Mouse (Mus musculus) MEL (cell line): ENCODE data around the gene Med12l. TPM values are rescaled to one million over a fixed set of nuclear protein-coding genes. Genes with fewer than 3 reads are reported as not detected.
A peak's percentile ranks its signal among the peaks of the same experiment; 100 is the strongest.

Experiments used
- DNase-seq: peaks from one replicate; pipeline ENCODE4 v3.0.0; 2011; ENCODE audit warnings: low read depth, low spot score
- H3K27ac ChIP-seq: 2 replicates; pipeline ENCODE4 v1.5.1; 2012; ENCODE audit warnings: low read depth, mild to moderate bottlenecking, control low read depth, low read length, moderate library complexity; ENCODE audit not compliant: control insufficient read depth
- H3K27me3 ChIP-seq, 2 experiments: fragments of 150-350 bp in 1 of 2; sonication (generic) in 1 of 2; 2 replicates each; pipeline ENCODE4 v1.6.1; 2012; ENCODE audit warnings: low read length in 2 of 2, mild to moderate bottlenecking in 2 of 2, improper control_type of control experiment in 1 of 2, moderate library complexity in 1 of 2; ENCODE audit not compliant: insufficient read depth in 2 of 2, control insufficient read depth in 1 of 2
- H3K36me3 ChIP-seq, 2 experiments: 2 replicates each; pipeline ENCODE4 v1.6.1; 2012 to 2014; ENCODE audit warnings: low read length in 2 of 2, improper control_type of control experiment in 1 of 2, inconsistent platforms in 1 of 2, mild to moderate bottlenecking in 1 of 2; ENCODE audit not compliant: insufficient read depth in 2 of 2, control insufficient read depth in 1 of 2
- H3K4me1 ChIP-seq, 2 experiments: fragments of 150-350 bp in 1 of 2; sonication (generic) in 1 of 2; 2 replicates each; pipeline ENCODE4 v1.6.1; 2012; ENCODE audit warnings: low read length in 2 of 2, improper control_type of control experiment in 1 of 2, mild to moderate bottlenecking in 1 of 2; ENCODE audit not compliant: insufficient read depth in 2 of 2, control insufficient read depth in 1 of 2
- H3K4me3 ChIP-seq, 2 experiments: fragments of 150-350 bp in 1 of 2; sonication (generic) in 1 of 2; 2 replicates each; pipeline ENCODE4 v1.5.1; 2012; ENCODE audit warnings: low read depth in 2 of 2, low read length in 2 of 2, mild to moderate bottlenecking in 2 of 2, moderate library complexity in 2 of 2, control low read depth in 1 of 2, improper control_type of control experiment in 1 of 2; ENCODE audit not compliant: control insufficient read depth in 1 of 2, insufficient read depth in 1 of 2
- H3K79me2 ChIP-seq: 2 replicates; pipeline ENCODE4 v1.6.1; 2012; ENCODE audit warnings: mild to moderate bottlenecking, low read length, moderate library complexity; ENCODE audit not compliant: control insufficient read depth, poor library complexity, insufficient read depth
- H3K9ac ChIP-seq: 2 replicates; pipeline ENCODE4 v1.6.1; 2012; ENCODE audit warnings: low read depth, mild to moderate bottlenecking, control low read depth, low read length, moderate library complexity; ENCODE audit not compliant: control insufficient read depth, poor library complexity, severe bottlenecking
- H3K9me3 ChIP-seq: fragments of 150-350 bp; sonication (generic); replicated peaks from 2 replicates; pipeline ENCODE4 v1.6.1; 2012; ENCODE audit warnings: mild to moderate bottlenecking, low read length, improper control_type of control experiment, moderate library complexity; ENCODE audit not compliant: insufficient read depth
- BHLHE40 ChIP-seq: IDR thresholded peaks from 2 replicates; pipeline ENCODE4 v1.6.1; 2012; ENCODE audit warnings: low read depth, mild to moderate bottlenecking, inconsistent platforms, low read length, improper control_type of control experiment, borderline replicate concordance
- CHD1 ChIP-seq: IDR thresholded peaks from 2 replicates; pipeline ENCODE4 v1.6.1; 2012; ENCODE audit warnings: low read depth, mild to moderate bottlenecking, inconsistent platforms, low read length, improper control_type of control experiment
- CHD2 ChIP-seq: IDR thresholded peaks from 2 replicates; pipeline ENCODE4 v1.6.1; 2011; ENCODE audit warnings: low read length, improper control_type of control experiment
- CTCF ChIP-seq, 3 experiments: IDR thresholded peaks in 2 of 3; conservative IDR thresholded peaks in 1 of 3; 2 replicates each; pipeline ENCODE4 v1.5.1; 2011 to 2012; ENCODE audit warnings: low read length in 3 of 3, low read depth in 2 of 3, mild to moderate bottlenecking in 2 of 3, improper control_type of control experiment in 1 of 3, inconsistent platforms in 1 of 3, mixed read lengths in 1 of 3, moderate library complexity in 1 of 3; ENCODE audit not compliant: control insufficient read depth in 1 of 3, insufficient read depth in 1 of 3, poor library complexity in 1 of 3, severe bottlenecking in 1 of 3
- E2F4 ChIP-seq: IDR thresholded peaks from 2 replicates; pipeline ENCODE4 v1.6.1; 2011; ENCODE audit warnings: low read depth, low read length, improper control_type of control experiment, borderline replicate concordance
- ELF1 ChIP-seq: IDR thresholded peaks from 2 replicates; pipeline ENCODE4 v1.6.1; 2014; ENCODE audit warnings: low read depth, mild to moderate bottlenecking, inconsistent platforms, low read length, improper control_type of control experiment, moderate library complexity
- EP300 ChIP-seq, 2 experiments: IDR thresholded peaks; 2 replicates each; pipeline ENCODE4 v1.6.1; 2011; ENCODE audit warnings: improper control_type of control experiment in 2 of 2, low read length in 2 of 2, low read depth in 1 of 2, mild to moderate bottlenecking in 1 of 2
- ETS1 ChIP-seq: IDR thresholded peaks from 2 replicates; pipeline ENCODE4 v1.6.1; 2012; ENCODE audit warnings: low read depth, mild to moderate bottlenecking, inconsistent platforms, low read length, improper control_type of control experiment, moderate library complexity
- GABPA ChIP-seq: IDR thresholded peaks from 2 replicates; pipeline ENCODE4 v1.6.1; 2012; ENCODE audit warnings: low read depth, mild to moderate bottlenecking, inconsistent platforms, low read length, improper control_type of control experiment, moderate library complexity
- GATA1 ChIP-seq: IDR thresholded peaks from 2 replicates; pipeline ENCODE4 v1.6.1; 2011; ENCODE audit warnings: low read depth, low read length, improper control_type of control experiment
- HCFC1 ChIP-seq: IDR thresholded peaks from 2 replicates; pipeline ENCODE4 v1.6.1; 2012; ENCODE audit warnings: low read depth, mild to moderate bottlenecking, inconsistent platforms, low read length, improper control_type of control experiment, moderate library complexity
- JUND ChIP-seq: IDR thresholded peaks from 2 replicates; pipeline ENCODE4 v1.6.1; 2011; ENCODE audit warnings: low read depth, mild to moderate bottlenecking, improper control_type of control experiment, low read length
- KAT2A ChIP-seq: conservative IDR thresholded peaks from 2 replicates; pipeline ENCODE4 v1.6.1; 2012; ENCODE audit warnings: low read depth, low read length, improper control_type of control experiment, inconsistent platforms
- MAFK ChIP-seq: IDR thresholded peaks from 2 replicates; pipeline ENCODE4 v1.6.1; 2011; ENCODE audit warnings: low read depth, mild to moderate bottlenecking, low read length, improper control_type of control experiment, borderline replicate concordance
- MAX ChIP-seq: IDR thresholded peaks from 2 replicates; pipeline ENCODE4 v1.6.1; 2011; ENCODE audit warnings: low read length, improper control_type of control experiment
- MAZ ChIP-seq: IDR thresholded peaks from 2 replicates; pipeline ENCODE4 v1.6.1; 2012; ENCODE audit warnings: low read depth, mild to moderate bottlenecking, inconsistent platforms, low read length, improper control_type of control experiment
- MEF2A ChIP-seq: IDR thresholded peaks from 2 replicates; pipeline ENCODE4 v1.6.1; 2014; ENCODE audit warnings: low read depth, mild to moderate bottlenecking, inconsistent platforms, low read length, improper control_type of control experiment; ENCODE audit not compliant: poor library complexity, insufficient replicate concordance, severe bottlenecking; ENCODE audit errors: extremely low read depth
- MXI1 ChIP-seq: IDR thresholded peaks from 2 replicates; pipeline ENCODE4 v1.6.1; 2011; ENCODE audit warnings: mild to moderate bottlenecking, low read depth, low read length, improper control_type of control experiment
- MYB ChIP-seq: IDR thresholded peaks from 2 replicates; pipeline ENCODE4 v1.6.1; 2011; ENCODE audit warnings: mild to moderate bottlenecking, low read depth, low read length, improper control_type of control experiment
- MYC ChIP-seq: IDR thresholded peaks from 2 replicates; pipeline ENCODE4 v1.6.1; 2011; ENCODE audit warnings: low read depth, mild to moderate bottlenecking, low read length, improper control_type of control experiment, moderate library complexity
- NELFE ChIP-seq: IDR thresholded peaks from 2 replicates; pipeline ENCODE4 v1.6.1; 2011; ENCODE audit warnings: low read depth, low read length, improper control_type of control experiment
- NRF1 ChIP-seq: IDR thresholded peaks from 2 replicates; pipeline ENCODE4 v1.6.1; 2014; ENCODE audit warnings: low read depth, mild to moderate bottlenecking, inconsistent platforms, low read length, improper control_type of control experiment, moderate library complexity; ENCODE audit not compliant: poor library complexity, insufficient read depth, severe bottlenecking
- POLR2A ChIP-seq, 2 experiments: IDR thresholded peaks; 2 replicates each; pipeline ENCODE4 v1.6.1; 2011 to 2012; ENCODE audit warnings: low read length in 2 of 2, mild to moderate bottlenecking in 2 of 2, control low read depth in 1 of 2, improper control_type of control experiment in 1 of 2, low read depth in 1 of 2, moderate library complexity in 1 of 2; ENCODE audit not compliant: control insufficient read depth in 1 of 2, insufficient read depth in 1 of 2, poor library complexity in 1 of 2
- POLR2AphosphoS2 ChIP-seq: IDR thresholded peaks from 2 replicates; pipeline ENCODE4 v1.6.1; 2011; ENCODE audit warnings: low read length, improper control_type of control experiment
- POLR2AphosphoS5 ChIP-seq: IDR thresholded peaks from 2 replicates; pipeline ENCODE4 v1.6.1; 2012; ENCODE audit warnings: low read depth, borderline replicate concordance, mild to moderate bottlenecking, inconsistent platforms, low read length, moderate library complexity, mixed read lengths
- RAD21 ChIP-seq: IDR thresholded peaks from 2 replicates; pipeline ENCODE4 v1.6.1; 2011; ENCODE audit warnings: mild to moderate bottlenecking, low read depth, low read length, improper control_type of control experiment
- RCOR1 ChIP-seq: IDR thresholded peaks from 2 replicates; pipeline ENCODE4 v1.6.1; 2012; ENCODE audit warnings: low read depth, mild to moderate bottlenecking, inconsistent platforms, low read length, improper control_type of control experiment
- SIN3A ChIP-seq: IDR thresholded peaks from 2 replicates; pipeline ENCODE4 v1.6.1; 2012; ENCODE audit warnings: low read length, improper control_type of control experiment, inconsistent platforms
- SMC3 ChIP-seq: IDR thresholded peaks from 2 replicates; pipeline ENCODE4 v1.6.1; 2011; ENCODE audit warnings: low read depth, low read length, improper control_type of control experiment
- TBP ChIP-seq: IDR thresholded peaks from 2 replicates; pipeline ENCODE4 v1.8.0; 2011; ENCODE audit warnings: low read depth, low read length, improper control_type of control experiment
- TCF12 ChIP-seq: IDR thresholded peaks from 2 replicates; pipeline ENCODE4 v1.6.1; 2014; ENCODE audit warnings: low read depth, mild to moderate bottlenecking, inconsistent platforms, low read length, improper control_type of control experiment, moderate library complexity
- UBTF ChIP-seq: IDR thresholded peaks from 2 replicates; pipeline ENCODE4 v1.6.1; 2012; ENCODE audit warnings: low read depth, mild to moderate bottlenecking, inconsistent platforms, low read length, improper control_type of control experiment, moderate library complexity, borderline replicate concordance; ENCODE audit not compliant: insufficient read depth
- USF1 ChIP-seq: IDR thresholded peaks from 2 replicates; pipeline ENCODE4 v1.6.1; 2014; ENCODE audit warnings: low read depth, mild to moderate bottlenecking, inconsistent platforms, low read length, improper control_type of control experiment, moderate library complexity
- USF2 ChIP-seq, 2 experiments: IDR thresholded peaks; 2 replicates each; pipeline ENCODE4 v1.6.1; 2011 to 2012; ENCODE audit warnings: improper control_type of control experiment in 2 of 2, low read length in 2 of 2, borderline replicate concordance in 1 of 2, inconsistent platforms in 1 of 2, low read depth in 1 of 2, mild to moderate bottlenecking in 1 of 2; ENCODE audit not compliant: insufficient read depth in 1 of 2
- ZKSCAN1 ChIP-seq: IDR thresholded peaks from 2 replicates; pipeline ENCODE4 v1.6.1; 2012; ENCODE audit warnings: low read depth, mild to moderate bottlenecking, inconsistent platforms, low read length, improper control_type of control experiment, moderate library complexity
- ZMIZ1 ChIP-seq: IDR thresholded peaks from 2 replicates; pipeline ENCODE4 v1.6.1; 2012; ENCODE audit warnings: low read depth, mild to moderate bottlenecking, inconsistent platforms, low read length, improper control_type of control experiment, moderate library complexity
- ZNF384 ChIP-seq: IDR thresholded peaks from 2 replicates; pipeline ENCODE4 v1.6.1; 2012; ENCODE audit warnings: low read depth, mild to moderate bottlenecking, inconsistent platforms, low read length, improper control_type of control experiment
- polyA plus RNA-seq, 2 experiments: library from polyadenylated mRNA; stranded (reverse) in 1 of 2; unstranded in 1 of 2; fragments of >175 nt in 1 of 2; fragments of >200 nt in 1 of 2; gene quantifications; 2 replicates each; pipeline versions ENCODE4 v1.2.1 to v1.2.4; 2012; ENCODE audit warnings: low replicate concordance in 2 of 2, low read depth in 1 of 2; ENCODE audit not compliant: insufficient read length in 2 of 2, insufficient read depth in 1 of 2, missing spikeins in 1 of 2
- total RNA-seq: library from RNA; depleted of rRNA; stranded (reverse); fragments of 300-350 nt; gene quantifications from 2 replicates; pipeline ENCODE4 v1.2.3, GENCODE M21; 2012

Med12l gene
- total and polyA plus RNA-seq, 3 experiments: 0.03 TPM; not detected in 2

GRCm38 (mm10) chr3:59059022-59059541, 53.5 kb downstream of the Med12l start:
- peaks cover 0 to 21% of the 10 kb centered on the region in 2 experiments; a peak in 2 of 4 replicates for H3K36me3 ChIP-seq
- H3K9me3 ChIP-seq: no peaks in the 10 kb centered on the region
- peak overlapping the region; percentile 79 for H3K27ac ChIP-seq
- H3K4me1 ChIP-seq: peaks cover 5 to 31% of the 10 kb centered on the region in 2 experiments; a peak in 2 of 4 replicates
- H3K27me3 ChIP-seq: no peaks in the 10 kb centered on the region
- no peaks in the 10 kb centered on the region for H3K79me2 ChIP-seq
- H3K4me3 ChIP-seq: peak overlapping the region; percentile 48 to 71
- DNase-seq: peak; percentile 93
- H3K9ac ChIP-seq: peak overlapping the region; percentile 66
- no peak for TF ChIP-seq POLR2A (IDR thresholded peaks at IDR 0.05; ENCODE audit: control insufficient read depth in 1 of 2, insufficient read depth in 1 of 2, low read depth in 1 of 2, low read length in 2 of 2, poor library complexity in 1 of 2)
- TF ChIP-seq HCFC1: no peak
- TF ChIP-seq KAT2A: no peak
- no peak for TF ChIP-seq MYC
- TF ChIP-seq GABPA: no peak
- peak; percentile 95 for TF ChIP-seq GATA1
- no peak for TF ChIP-seq ZKSCAN1
- peak; percentile 59; the same call in 1 of the 2 replicates for TF ChIP-seq ETS1
- TF ChIP-seq USF1: no peak
- TF ChIP-seq E2F4: no peak
- TF ChIP-seq POLR2AphosphoS2: no peak
- no peak for TF ChIP-seq POLR2AphosphoS5
- TF ChIP-seq UBTF: no peak
- TF ChIP-seq NRF1: no peak
- TF ChIP-seq NELFE: no peak
- no peak for TF ChIP-seq CHD1
- TF ChIP-seq MEF2A: no peak
- no peak for TF ChIP-seq USF2 (IDR thresholded peaks at IDR 0.05; ENCODE audit: borderline replicate concordance in 1 of 2, insufficient read depth in 1 of 2, low read depth in 1 of 2, low read length in 2 of 2)
- peak; percentile 69 for TF ChIP-seq SMC3
- TF ChIP-seq MAX: no peak
- TF ChIP-seq JUND: 0 out of 2 replicates have a peak, but pooled peaks have one; percentile 52
- TF ChIP-seq TBP: peak; percentile 48; the same call in 1 of the 2 replicates
- TF ChIP-seq MYB: no peak
- TF ChIP-seq MAFK: no peak
- 0 out of 2 replicates have a peak, but pooled peaks have one; percentile 19 for TF ChIP-seq MAZ
- TF ChIP-seq CTCF (IDR thresholded peaks at IDR 0.05 in 2 of 3, conservative IDR thresholded peaks at IDR 0.05 in 1 of 3; ENCODE audit: control insufficient read depth in 1 of 3, insufficient read depth in 1 of 3, low read depth in 2 of 3, low read length in 3 of 3, poor library complexity in 1 of 3, severe bottlenecking in 1 of 3): peak; percentile 61 to 84 (median 68)
- TF ChIP-seq SIN3A: peak; percentile 54; the same call in 1 of the 2 replicates
- no peak for TF ChIP-seq ZMIZ1
- TF ChIP-seq BHLHE40: peak; percentile 26; the same call in 1 of the 2 replicates
- no peak for TF ChIP-seq MXI1
- peak; percentile 73 for TF ChIP-seq RCOR1
- peak; percentile 63; the same call in 1 of the 2 replicates for TF ChIP-seq ELF1
- no peak for TF ChIP-seq CHD2
- TF ChIP-seq TCF12: peak; percentile 91
- TF ChIP-seq RAD21: peak; percentile 74
- peak; percentile 89 to 95 for TF ChIP-seq EP300 (IDR thresholded peaks at IDR 0.05; ENCODE audit: low read depth in 1 of 2, low read length in 2 of 2)
- TF ChIP-seq ZNF384: no peak
